Comparison of ENCODE assay signal across 9 mouse cellular contexts in the genomic region with DNA sequence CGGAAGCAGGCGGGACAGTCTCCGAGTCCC. TPM values are rescaled to one million over a fixed set of nuclear protein-coding genes. Genes with fewer than 3 reads are reported as not detected.
DNase-seq lines count a peak whose midpoint lies in the region; ATAC-seq and TF ChIP-seq lines count a peak whose summit lies in the region.
"Had no signal": no experiment of that assay in that cellular context is flagged by ENCODE, and none has a peak within 500 bp of the region (broad histone marks: within the 10 kb centered on the region; RNA-seq: fewer than 3 reads in every experiment).

A gene (plus strand): TSS at position 6 of the 30 bp plus-strand sequence.

- peak within 1 kb of the TSS; percentile 88 for H3K4me2 ChIP-seq in kidney, postnatal 0 days (ENCODE audit: low read length)
- H3K4me2 ChIP-seq in intestine, embryonic 16.5 days (ENCODE audit: low read depth, low read length) = peak within 1 kb of the TSS; percentile 97
- peak within 1 kb of the TSS; percentile 54 for H3K4me2 ChIP-seq in midbrain, postnatal 0 days (ENCODE audit: low read depth, low read length, poor library complexity, severe bottlenecking)

- no peak for ATAC-seq in kidney, postnatal 0 days (replicated peaks; ENCODE audit: low FRiP score, low read depth)
- no peak for ATAC-seq in intestine, embryonic 16.5 days
- ATAC-seq in midbrain, postnatal 0 days (ENCODE audit: low FRiP score) = no peak
- ATAC-seq in inflammation-experienced regulatory T-cells, adult 6 months = no peak

- WGBS in kidney, postnatal 0 days = 0% methylated on average over 3 of the region's 3 CpGs
- 0% methylated on average over 3 of the region's 3 CpGs for WGBS in forebrain, embryonic 10.5 days
- 0% methylated on average over 3 of the region's 3 CpGs for WGBS in intestine, embryonic 16.5 days
- WGBS in midbrain, postnatal 0 days = 0% methylated on average over 3 of the region's 3 CpGs

- H3K4me1 ChIP-seq in kidney, postnatal 0 days (replicated peaks; ENCODE audit: insufficient read depth, low read length) = peaks cover 7% of the 10 kb centered on the region; the same call in 1 of the 2 replicates
- H3K4me1 ChIP-seq in forebrain, embryonic 10.5 days = peaks cover 43% of the 10 kb centered on the region
- H3K4me1 ChIP-seq in intestine, embryonic 16.5 days (ENCODE audit: control insufficient read depth, insufficient read depth, low read length) = peaks cover 18% of the 10 kb centered on the region
- peaks cover 8% of the 10 kb centered on the region for H3K4me1 ChIP-seq in midbrain, postnatal 0 days (ENCODE audit: insufficient read depth, low read length)

- H3K27ac ChIP-seq in kidney, postnatal 0 days = no peak within 1 kb of the TSS
- peak within 1 kb of the TSS; percentile 79 for H3K27ac ChIP-seq in forebrain, embryonic 10.5 days
- H3K27ac ChIP-seq in intestine, embryonic 16.5 days (ENCODE audit: low read length) = no peak within 1 kb of the TSS
- H3K27ac ChIP-seq in midbrain, postnatal 0 days (ENCODE audit: low read depth, low read length) = no peak within 1 kb of the TSS

- peak within 1 kb of the TSS; percentile 46; the same call in 1 of the 2 replicates for H3K9ac ChIP-seq in kidney, postnatal 0 days (ENCODE audit: low read depth, low read length)
- peak within 1 kb of the TSS; percentile 56 for H3K9ac ChIP-seq in intestine, embryonic 16.5 days (ENCODE audit: low read depth, low read length)
- H3K9ac ChIP-seq in midbrain, postnatal 0 days (replicated peaks; ENCODE audit: low read length, poor library complexity, severe bottlenecking) = no peak within 1 kb of the TSS

- DNase-seq in kidney, postnatal 0 days (ENCODE audit: low spot score) = no peak
- DNase-seq in kidney, postnatal 10 days = no peak
- no peak for DNase-seq in forebrain, embryonic 10.5 days (ENCODE audit: extremely low spot score, low spot score)
- no peak for DNase-seq in midbrain, postnatal 0 days (ENCODE audit: low spot score)
- no peak for DNase-seq in adrenal gland, adult (ENCODE audit: inconsistent age in 2 of 2, low spot score in 1 of 2)
- no peak for DNase-seq in gastrocnemius, adult 18-20 months (ENCODE audit: low spot score)

- H3K9me3 ChIP-seq in kidney, postnatal 0 days (replicated peaks; ENCODE audit: low read length) = 0 out of 2 replicates have a peak, but pooled peaks cover 4% of the 10 kb centered on the region
- H3K9me3 ChIP-seq in forebrain, embryonic 10.5 days = peaks cover 7% of the 10 kb centered on the region; the same call in 1 of the 2 replicates
- H3K9me3 ChIP-seq in intestine, embryonic 16.5 days (ENCODE audit: control insufficient read depth, low read length) = no peaks in the 10 kb centered on the region
- H3K9me3 ChIP-seq in midbrain, postnatal 0 days (ENCODE audit: low read length) = no peaks in the 10 kb centered on the region

- H3K36me3 ChIP-seq in kidney, postnatal 0 days (ENCODE audit: insufficient read depth, low read length) = no peaks in the 10 kb centered on the region
- no peaks in the 10 kb centered on the region for H3K36me3 ChIP-seq in forebrain, embryonic 10.5 days (replicated peaks)
- no peaks in the 10 kb centered on the region for H3K36me3 ChIP-seq in intestine, embryonic 16.5 days (ENCODE audit: control insufficient read depth, insufficient read depth, low read length)
- H3K36me3 ChIP-seq in midbrain, postnatal 0 days (ENCODE audit: insufficient read depth, low read length) = no peaks in the 10 kb centered on the region

- no peak for TF ChIP-seq CTCF in kidney, postnatal 0 days (IDR thresholded peaks at IDR 0.05; ENCODE audit: low read depth)
- TF ChIP-seq CTCF in midbrain, postnatal 0 days (IDR thresholded peaks at IDR 0.05) = no peak

- H3K4me3 ChIP-seq in kidney, postnatal 0 days (replicated peaks; ENCODE audit: low read depth, low read length) = peak within 1 kb of the TSS; percentile 37
- peak within 1 kb of the TSS; percentile 56 for H3K4me3 ChIP-seq in forebrain, embryonic 10.5 days
- H3K4me3 ChIP-seq in intestine, embryonic 16.5 days (ENCODE audit: low read length) = peak within 1 kb of the TSS; percentile 59
- H3K4me3 ChIP-seq in midbrain, postnatal 0 days (ENCODE audit: low read depth, low read length) = peak within 1 kb of the TSS; percentile 37

- H3K27me3 ChIP-seq in kidney, postnatal 0 days (ENCODE audit: insufficient read depth, low read length) = peaks cover 75% of the 10 kb centered on the region
- H3K27me3 ChIP-seq in forebrain, embryonic 10.5 days (ENCODE audit: poor library complexity, severe bottlenecking) = peaks cover 87% of the 10 kb centered on the region
- peaks cover 71% of the 10 kb centered on the region for H3K27me3 ChIP-seq in intestine, embryonic 16.5 days (replicated peaks; ENCODE audit: control insufficient read depth, insufficient read depth, low read length)
- peaks cover 57% of the 10 kb centered on the region for H3K27me3 ChIP-seq in midbrain, postnatal 0 days (ENCODE audit: insufficient read depth, low read length)

RNA-seq across cellular contexts. Expression of the gene that starts here (rescaled TPM):
- polyA plus RNA-seq in kidney, postnatal 0 days (2015; fragmentation: Nextera tagmentation; extraction: Ambion mirVana) = 0.04 TPM in 1 of 2 replicates, not detected in the other
- polyA plus RNA-seq in forebrain, embryonic 10.5 days (2016; fragmentation: Nextera tagmentation; extraction: Ambion mirVana) = 5.4 and 6.3 TPM in 2 replicates
- 0.54 and 0.56 TPM in 2 replicates for polyA plus RNA-seq in intestine, embryonic 16.5 days (2015; fragmentation: Nextera tagmentation; extraction: Ambion mirVana)
- 3.9 and 6.3 TPM in 2 replicates for total RNA-seq in midbrain, postnatal 0 days (2014; rRNA removed)
- 3.2 and 3.5 TPM in 2 replicates for polyA plus RNA-seq in midbrain, postnatal 0 days (2015; fragmentation: Nextera tagmentation; extraction: Ambion mirVana)
- polyA plus RNA-seq in inflammation-experienced regulatory T-cells, adult 6 months (2017; shearing (Covaris generic)) = under 1 TPM in 1 of 3 experiments, not detected in 2; 0.11 TPM
- under 1 TPM; 0.11 to 0.21 TPM for total RNA-seq in gastrocnemius, adult 18-20 months (2021)
- total RNA-seq: megakaryocyte progenitor cell, adult 5-6 weeks had no signal
